Comparison of ENCODE assay signal across 8 mouse cellular contexts in the genomic region with DNA sequence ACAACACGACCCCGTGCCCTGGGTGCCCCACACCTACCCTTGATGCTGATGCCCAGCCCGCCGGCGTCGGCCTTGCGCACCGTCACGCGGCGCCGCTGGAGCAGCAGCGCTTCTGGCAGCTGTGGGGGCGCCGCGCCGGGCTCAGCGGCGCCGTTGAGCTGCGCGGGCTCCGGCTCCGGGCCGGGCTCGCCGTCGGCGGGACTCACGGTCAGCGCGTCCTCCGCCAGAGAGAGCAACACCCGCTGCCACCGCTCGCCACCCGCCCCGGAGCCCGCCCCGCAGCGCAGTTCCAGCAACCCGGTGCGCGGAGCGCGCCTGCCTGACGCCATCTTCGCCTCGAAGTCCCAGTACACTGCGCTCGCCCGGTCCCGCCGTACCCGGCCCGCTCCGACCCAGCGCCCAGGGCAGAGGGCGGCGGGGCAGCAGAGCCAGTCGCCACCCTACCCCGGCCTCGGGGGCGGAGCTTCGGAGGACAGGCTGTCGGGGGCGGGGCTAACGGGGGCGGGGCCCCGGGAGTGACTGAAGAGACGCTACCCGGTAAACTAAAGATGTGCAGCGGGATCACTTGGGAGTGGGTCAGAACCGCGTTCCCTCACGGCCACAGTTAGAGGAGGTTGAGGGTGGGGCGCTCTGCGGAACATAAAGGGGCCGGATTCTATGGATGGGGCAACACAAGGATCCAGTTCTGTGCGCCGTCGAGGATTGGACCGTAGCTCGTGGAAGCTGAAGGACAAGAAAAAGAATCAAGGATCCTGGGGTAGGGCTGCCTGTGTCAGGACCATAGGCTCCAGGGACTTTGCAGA. TPM values are rescaled to one million over a fixed set of nuclear protein-coding genes. Genes with fewer than 3 reads are reported as not detected.
DNase-seq lines count a peak whose midpoint lies in the region; ATAC-seq lines count a peak whose summit lies in the region.

Snta1 (minus strand) TSS at position 457 of the 803 bp plus-strand sequence.

- H3K27ac ChIP-seq in hindbrain, embryonic 16.5 days (ENCODE audit: low read depth, low read length), result peak within 1 kb of the TSS; percentile 61
- no peak within 1 kb of the TSS for H3K27ac ChIP-seq in macrophage

- H3K9me3 ChIP-seq in hindbrain, embryonic 16.5 days (ENCODE audit: control insufficient read depth, low read length), result no peaks in the 10 kb centered on the region

- no peaks in the 10 kb centered on the region for H3K36me3 ChIP-seq in hindbrain, embryonic 16.5 days (ENCODE audit: control insufficient read depth, insufficient read depth, low read length)
- H3K36me3 ChIP-seq in macrophage (ENCODE audit: inconsistent target), result no peaks in the 10 kb centered on the region

- peak within 1 kb of the TSS; percentile 73 for H3K9ac ChIP-seq in hindbrain, embryonic 16.5 days (ENCODE audit: low read depth, low read length)

- peak within 1 kb of the TSS; percentile 66 for H3K4me2 ChIP-seq in hindbrain, embryonic 16.5 days (ENCODE audit: low read length)

- H3K4me3 ChIP-seq in hindbrain, embryonic 16.5 days (ENCODE audit: low read length), result peak within 1 kb of the TSS; percentile 74
- H3K4me3 ChIP-seq in macrophage (ENCODE audit: inconsistent target), result peak within 1 kb of the TSS; percentile 23; the same call in 1 of the 2 replicates

- H3K27me3 ChIP-seq in hindbrain, embryonic 16.5 days (replicated peaks; ENCODE audit: control insufficient read depth, insufficient read depth, low read length), result no peaks in the 10 kb centered on the region

- WGBS in hindbrain, embryonic 16.5 days, result 2% methylated on average over 66 of the region's 84 CpGs
- WGBS in macrophage (ENCODE audit: missing documents), result 3% methylated on average over 60 of the region's 84 CpGs

- peak; percentile 90 for ATAC-seq in hindbrain, embryonic 16.5 days

- H3K79me2 ChIP-seq in macrophage (ENCODE audit: inconsistent target), result no peaks in the 10 kb centered on the region

- peaks cover 17% of the 10 kb centered on the region for H3K4me1 ChIP-seq in hindbrain, embryonic 16.5 days (ENCODE audit: control insufficient read depth, insufficient read depth, low read depth, low read length)

- DNase-seq in adrenal gland, adult 18-20 months (ENCODE audit: low spot score in 2 of 2), result peak; percentile 87 to 91
- DNase-seq in embryo, embryonic 10 days (ENCODE audit: low spot score), result peak; percentile 75
- DNase-seq in gastrocnemius, adult 8-10 months (ENCODE audit: low spot score in 2 of 2), result peak; percentile 85 to 89
- DNase-seq in left cerebral cortex, adult 8-10 months (ENCODE audit: low spot score in 2 of 2), result peak; percentile 70 to 76
- DNase-seq in retina, postnatal 1 day, result peak; percentile 89
- DNase-seq in thymus, postnatal 4 days, result peak; percentile 80

RNA-seq across cellular contexts. Expression of gene Snta1, which starts in this region (rescaled TPM):
- 10 to 100 TPM; 23.8 to 29.3 TPM for total RNA-seq in adrenal gland, adult 18-20 months (2021)
- 100 to 1,000 TPM; 156 to 248 (median 181) TPM for total RNA-seq in gastrocnemius, adult 8-10 months (2022)
- 14.0 and 15.1 TPM in 2 replicates for polyA plus RNA-seq in hindbrain, embryonic 16.5 days (2015; fragmentation: Nextera tagmentation; extraction: Ambion mirVana)
- 10 to 100 TPM; 30.9 to 34.4 (median 32.2) TPM for total RNA-seq in left cerebral cortex, adult 8-10 months (2022)
- total RNA-seq in macrophage (2018; cell fraction: chromatin; rRNA removed), result 10 to 100 TPM in 2 of 26 experiments, 1 to 10 TPM in 17, under 1 TPM in 6, not detected in 1; 0.47 to 13.4 (median 4.1) TPM
- 10 to 100 TPM in 1 of 26 experiments, 1 to 10 TPM in 25; 3.3 to 10.4 (median 5.8) TPM for total RNA-seq in macrophage (2018; cell fraction: cytosol; rRNA removed)
- total RNA-seq in macrophage (2018; cell fraction: nucleus; rRNA removed), result 10 to 100 TPM in 4 of 26 experiments, 1 to 10 TPM in 21, under 1 TPM in 1; 0.92 to 11.5 (median 3.1) TPM
- 2.9 to 11.4 TPM (median 6.1 TPM) in 3 replicates for polyA plus RNA-seq in macrophage (2018)

Comparison
In these comparisons a context has a peak if more than half of its experiments do, and no peak if none do; other contexts are left out.
1. RNA of gene Snta1 (total RNA-seq): 156 to 248 TPM in gastrocnemius, adult 8-10 months; 30.9 to 34.4 TPM in left cerebral cortex, adult 8-10 months and 23.8 to 29.3 TPM in adrenal gland, adult 18-20 months; every median in the first group is over 4 times any median in the second.
2. Peak in every context shown above with its lines, with median percentiles within 50 percentile points of each other: DNase-seq.